Mouse (Mus musculus) adrenal gland, adult 18-20 months (tissue): Measurements from ENCODE around the gene Gm8994. TPM values are rescaled to one million over a fixed set of nuclear protein-coding genes. Genes with fewer than 3 reads are reported as not detected.
"Not testable (repeated sequence)": the region's sequence is repeated elsewhere in the genome, so short reads cannot be mapped to it uniquely, and the experiment has no call there.

ENCODE experiments used
- DNase-seq, 2 experiments: peaks; one replicate each; pipeline ENCODE4 v3.0.0; 2021 to 2022; ENCODE audit warnings: low spot score in 2 of 2
- long read RNA-seq, 2 experiments: library from polyadenylated mRNA; stranded (forward); transcript quantifications; one replicate each; pipeline ENCODE4 v2.0.0; 2021
- total RNA-seq, 2 experiments: library from RNA; stranded (reverse); gene quantifications; 1 replicate in 1 of 2; 2 replicates in 1 of 2; pipeline ENCODE4 v1.2.3; 2021

The Gm8994 gene
- not detected for total RNA-seq
- long read RNA-seq, experiment 1 = 0 reads
- long read RNA-seq, experiment 2 = 0 reads

- DNase-seq = not testable (repeated sequence)
Measured at GRCm38 (mm10) chr6:136327239-136327638, at the start of gene Gm8994. Gene Gm8994, plus strand, starts transcription at chr6:136327539.

- DNase-seq = no peak
Measured at GRCm38 (mm10) chr6:136277685-136278084, 49.7 kb upstream of the Gm8994 start.

GRCm38 (mm10) chr6:136284565-136284964 lies 42.8 kb upstream of the Gm8994 start:
- DNase-seq = no peak

- no peak for DNase-seq
Measured at GRCm38 (mm10) chr6:136286180-136286579, 41.2 kb upstream of the Gm8994 start.

GRCm38 (mm10) chr6:136286589-136286988 lies 40.8 kb upstream of the Gm8994 start:
- no peak for DNase-seq

- no peak for DNase-seq
Measured at GRCm38 (mm10) chr6:136291424-136291823, 35.9 kb upstream of the Gm8994 start.

- no peak for DNase-seq
Measured at GRCm38 (mm10) chr6:136291951-136292714, 35.2 kb upstream of the Gm8994 start.

- DNase-seq = no peak
Measured at GRCm38 (mm10) chr6:136293700-136294099, 33.6 kb upstream of the Gm8994 start.

GRCm38 (mm10) chr6:136295821-136296220 lies 31.5 kb upstream of the Gm8994 start:
- DNase-seq = no peak

GRCm38 (mm10) chr6:136296251-136296650 lies 31.1 kb upstream of the Gm8994 start:
- no peak for DNase-seq

GRCm38 (mm10) chr6:136303514-136303913 lies 23.8 kb upstream of the Gm8994 start:
- DNase-seq = no peak

- no peak for DNase-seq
Measured at GRCm38 (mm10) chr6:136304369-136304988, 22.9 kb upstream of the Gm8994 start.

- no peak for DNase-seq
Measured at GRCm38 (mm10) chr6:136309487-136309886, 17.9 kb upstream of the Gm8994 start.

- DNase-seq = not testable (repeated sequence)
Measured at GRCm38 (mm10) chr6:136328416-136328815, 1.1 kb downstream of the Gm8994 start.

- DNase-seq = no peak
Measured at GRCm38 (mm10) chr6:136340669-136341068, 13.3 kb downstream of the Gm8994 start.

GRCm38 (mm10) chr6:136341093-136341492 lies 13.8 kb downstream of the Gm8994 start:
- DNase-seq = no peak

GRCm38 (mm10) chr6:136343868-136344267 lies 16.5 kb downstream of the Gm8994 start:
- DNase-seq = no peak

GRCm38 (mm10) chr6:136345034-136345433 lies 17.7 kb downstream of the Gm8994 start:
- no peak for DNase-seq

- DNase-seq = no peak
Measured at GRCm38 (mm10) chr6:136345641-136346040, 18.3 kb downstream of the Gm8994 start.

GRCm38 (mm10) chr6:136347053-136347452 lies 19.7 kb downstream of the Gm8994 start:
- DNase-seq = no peak

GRCm38 (mm10) chr6:136347631-136348030 lies 20.3 kb downstream of the Gm8994 start:
- DNase-seq = no peak

GRCm38 (mm10) chr6:136353399-136354184 lies 26.3 kb downstream of the Gm8994 start:
- peak; percentile 63 to 68 for DNase-seq
